Mouse (Mus musculus): Measurements from ENCODE around the gene Plet1.

GRCm38 (mm10) chr9:50518781-50519180 lies 24.5 kb downstream of the Plet1 start:
- TF ChIP-seq CTCF (conservative IDR thresholded peaks at IDR 0.05; ENCODE audit: insufficient read depth, insufficient read length, low read depth, low read length): peak; percentile 69
- no peak for TF ChIP-seq POLR2A (IDR thresholded peaks at IDR 0.05; ENCODE audit: low read depth, low read length)
